Mouse (Mus musculus): ENCODE data around the gene Ranbp1. TPM values are rescaled to one million over a fixed set of nuclear protein-coding genes. Genes with fewer than 3 reads are reported as not detected.
A peak's percentile ranks its signal among the peaks of the same experiment; 100 is the strongest.

Ranbp1 gene
- total RNA-seq, 2 experiments from 2014 or later, result 557 to 621 TPM

- peak; percentile 36 for ATAC-seq (replicated peaks; ENCODE audit: poor library complexity)
Observed at GRCm38 (mm10) chr16:18234671-18235388, 13.7 kb downstream of the Ranbp1 start, which contains the start of gene Zdhhc8. Zdhhc8 (minus strand) TSS chr16:18235136.

- ATAC-seq (replicated peaks; ENCODE audit: poor library complexity), result peak; percentile 4; the same call in 1 of the 2 replicates
Observed at GRCm38 (mm10) chr16:18233919-18234670, 14.4 kb downstream of the Ranbp1 start.

GRCm38 (mm10) chr16:18233451-18233850 lies 15.1 kb downstream of the Ranbp1 start:
- ATAC-seq (replicated peaks; ENCODE audit: poor library complexity), result no peak

GRCm38 (mm10) chr16:18231451-18231850 lies 17.1 kb downstream of the Ranbp1 start:
- no peak for ATAC-seq (replicated peaks; ENCODE audit: poor library complexity)

GRCm38 (mm10) chr16:18231047-18231446 lies 17.5 kb downstream of the Ranbp1 start:
- no peak for ATAC-seq (replicated peaks; ENCODE audit: poor library complexity)

GRCm38 (mm10) chr16:18230617-18231016 lies 17.9 kb downstream of the Ranbp1 start:
- no peak for ATAC-seq (replicated peaks; ENCODE audit: poor library complexity)

GRCm38 (mm10) chr16:18229622-18230021 lies 18.9 kb downstream of the Ranbp1 start:
- ATAC-seq (replicated peaks; ENCODE audit: poor library complexity), result no peak

GRCm38 (mm10) chr16:18228856-18229255 lies 19.7 kb downstream of the Ranbp1 start:
- ATAC-seq (replicated peaks; ENCODE audit: poor library complexity), result no peak

- ATAC-seq (replicated peaks; ENCODE audit: poor library complexity), result no peak
Observed at GRCm38 (mm10) chr16:18227897-18228422, 20.6 kb downstream of the Ranbp1 start.

GRCm38 (mm10) chr16:18227187-18227586 lies 21.3 kb downstream of the Ranbp1 start:
- no peak for ATAC-seq (replicated peaks; ENCODE audit: poor library complexity)

- no peak for ATAC-seq (replicated peaks; ENCODE audit: poor library complexity)
Observed at GRCm38 (mm10) chr16:18222188-18222587, 26.3 kb downstream of the Ranbp1 start.

- no peak for ATAC-seq (replicated peaks; ENCODE audit: poor library complexity)
Observed at GRCm38 (mm10) chr16:18221543-18221898, 27.0 kb downstream of the Ranbp1 start.

- ATAC-seq (replicated peaks; ENCODE audit: poor library complexity), result no peak
Observed at GRCm38 (mm10) chr16:18220856-18221542, 27.5 kb downstream of the Ranbp1 start.

GRCm38 (mm10) chr16:18220001-18220400 lies 28.5 kb downstream of the Ranbp1 start:
- ATAC-seq (replicated peaks; ENCODE audit: poor library complexity), result peak; percentile 54

- no peak for ATAC-seq (replicated peaks; ENCODE audit: poor library complexity)
Observed at GRCm38 (mm10) chr16:18218580-18218996, 29.9 kb downstream of the Ranbp1 start.

- ATAC-seq (replicated peaks; ENCODE audit: poor library complexity), result no peak
Observed at GRCm38 (mm10) chr16:18217579-18217978, 31.0 kb downstream of the Ranbp1 start, which contains the start of gene Ccdc188. Ccdc188 (plus strand) TSS chr16:18217879.

GRCm38 (mm10) chr16:18214858-18215257 lies 33.7 kb downstream of the Ranbp1 start:
- ATAC-seq (replicated peaks; ENCODE audit: poor library complexity), result no peak

- ATAC-seq (replicated peaks; ENCODE audit: poor library complexity), result no peak
Observed at GRCm38 (mm10) chr16:18213689-18214088, 34.8 kb downstream of the Ranbp1 start.

GRCm38 (mm10) chr16:18211417-18212171 lies 36.9 kb downstream of the Ranbp1 start:
- ATAC-seq (replicated peaks; ENCODE audit: poor library complexity), result peak; percentile 78

- ATAC-seq (replicated peaks; ENCODE audit: poor library complexity), result peak; percentile 88
Observed at GRCm38 (mm10) chr16:18210701-18211416, 37.7 kb downstream of the Ranbp1 start.

Data from megakaryocyte progenitor cell, adult 5-6 weeks (primary cell).